Comparison of ENCODE assay signal across 18 mouse cellular contexts in the genomic region with DNA sequence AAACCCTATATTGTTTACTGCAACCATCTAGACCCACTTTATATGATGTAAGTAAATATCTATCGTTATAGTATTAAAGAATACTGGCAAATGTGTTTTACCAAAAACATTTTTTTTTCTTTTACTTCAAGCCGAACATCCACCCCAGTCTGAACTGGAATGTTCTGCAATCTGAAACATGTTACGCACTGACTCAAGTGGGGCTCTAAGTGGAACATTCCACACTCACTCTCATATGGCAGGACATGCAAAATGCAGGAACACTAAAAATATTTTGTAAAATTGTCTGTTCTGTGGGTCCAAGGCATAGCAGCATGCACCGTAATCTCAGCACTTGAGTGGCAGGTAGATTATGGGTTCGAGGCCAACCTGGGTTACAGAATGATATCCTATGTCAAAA.
DNase-seq lines count a peak whose midpoint lies in the region; ATAC-seq and TF ChIP-seq lines count a peak whose summit lies in the region.
"Had no signal": no experiment of that assay in that cellular context is flagged by ENCODE, and none has a peak within 500 bp of the region (broad histone marks: within the 10 kb centered on the region; RNA-seq: fewer than 3 reads in every experiment).

No protein-coding gene starts in this region.

- no peak overlapping the region for H3K4me2 ChIP-seq in lung, postnatal 0 days (replicated peaks; ENCODE audit: low read depth, low read length)

- H3K4me1 ChIP-seq in lung, postnatal 0 days (ENCODE audit: insufficient read depth, low read depth, low read length) = no peaks in the 10 kb centered on the region

- no peak overlapping the region for H3K27ac ChIP-seq in lung, postnatal 0 days (ENCODE audit: low read length)

- H3K27me3 ChIP-seq in lung, postnatal 0 days (replicated peaks; ENCODE audit: insufficient read depth, low read length) = no peaks in the 10 kb centered on the region

- no peaks in the 10 kb centered on the region for H3K9me3 ChIP-seq in lung, postnatal 0 days (ENCODE audit: low read length)
- H3K9me3 ChIP-seq: G1E had no signal

- DNase-seq in lung, postnatal 0 days (ENCODE audit: low spot score) = peak; percentile 55
- no peak for DNase-seq in lung, postnatal 10 days
- peak; percentile 21 for DNase-seq in lung, postnatal 36 days
- DNase-seq in lung, postnatal 4 days = no peak
- DNase-seq: adrenal gland, adult 2 months; adrenal gland, adult 8-10 months; adrenal gland, postnatal 10 days; adrenal gland, postnatal 14 days; adrenal gland, postnatal 25 days; adrenal gland, postnatal 36 days; B cell, adult 2 months; cerebellum, adult 11 months; cerebellum, adult 11-12 months; cerebellum, adult 18-20 months had no signal

- WGBS in lung, postnatal 0 days = 61% methylated on average over 5 of the region's 5 CpGs

- peak; percentile 84 for ATAC-seq in lung, postnatal 0 days
- ATAC-seq: activated CD4-positive, CD25-positive, alpha-beta regulatory T cell, adult 4 months; CD4-positive, CD25-positive, alpha-beta regulatory T cell, adult 4 months; Patski had no signal

- no peak overlapping the region for H3K4me3 ChIP-seq in lung, postnatal 0 days (ENCODE audit: low read depth, low read length)

- no peak for TF ChIP-seq CTCF in lung, postnatal 0 days (IDR thresholded peaks at IDR 0.05)

- H3K36me3 ChIP-seq in lung, postnatal 0 days (ENCODE audit: insufficient read depth, low read length) = no peaks in the 10 kb centered on the region
- H3K36me3 ChIP-seq: G1E had no signal

- no peak overlapping the region for H3K9ac ChIP-seq in lung, postnatal 0 days (replicated peaks; ENCODE audit: low read depth)

- peak; percentile 76 for TF ChIP-seq EP300 in lung, postnatal 0 days (IDR thresholded peaks at IDR 0.05)

Comparison
In these comparisons a context has a peak if more than half of its experiments do, and no peak if none do; other contexts are left out.
1. DNase-seq: peak in lung, postnatal 0 days (single experiment) and lung, postnatal 36 days (single experiment); none in lung, postnatal 10 days (single experiment) and lung, postnatal 4 days (0 of 2).